Mouse (Mus musculus) MEL (cell line): ENCODE measurements around the gene Rab22a.

Experiments
- EP300 ChIP-seq, 2 experiments: IDR thresholded peaks; 2 replicates each; pipeline ENCODE4 v1.6.1; 2011; ENCODE audit warnings: improper control_type of control experiment in 2 of 2, low read length in 2 of 2, low read depth in 1 of 2, mild to moderate bottlenecking in 1 of 2
- NELFE ChIP-seq: IDR thresholded peaks from 2 replicates; pipeline ENCODE4 v1.6.1; 2011; ENCODE audit warnings: low read depth, low read length, improper control_type of control experiment
- POLR2A ChIP-seq, 2 experiments: IDR thresholded peaks; 2 replicates each; pipeline ENCODE4 v1.6.1; 2011 to 2012; ENCODE audit warnings: low read length in 2 of 2, mild to moderate bottlenecking in 2 of 2, control low read depth in 1 of 2, improper control_type of control experiment in 1 of 2, low read depth in 1 of 2, moderate library complexity in 1 of 2; ENCODE audit not compliant: control insufficient read depth in 1 of 2, insufficient read depth in 1 of 2, poor library complexity in 1 of 2
- POLR2AphosphoS2 ChIP-seq: IDR thresholded peaks from 2 replicates; pipeline ENCODE4 v1.6.1; 2011; ENCODE audit warnings: low read length, improper control_type of control experiment
- USF2 ChIP-seq, 2 experiments: IDR thresholded peaks; 2 replicates each; pipeline ENCODE4 v1.6.1; 2011 to 2012; ENCODE audit warnings: improper control_type of control experiment in 2 of 2, low read length in 2 of 2, borderline replicate concordance in 1 of 2, inconsistent platforms in 1 of 2, low read depth in 1 of 2, mild to moderate bottlenecking in 1 of 2; ENCODE audit not compliant: insufficient read depth in 1 of 2

- TF ChIP-seq EP300 (IDR thresholded peaks at IDR 0.05; ENCODE audit: low read depth in 1 of 2, low read length in 2 of 2) (no peak), USF2 (IDR thresholded peaks at IDR 0.05; ENCODE audit: borderline replicate concordance in 1 of 2, insufficient read depth in 1 of 2, low read depth in 1 of 2, low read length in 2 of 2) (no peak), POLR2AphosphoS2 (no peak), POLR2A (IDR thresholded peaks at IDR 0.05; ENCODE audit: control insufficient read depth in 1 of 2, insufficient read depth in 1 of 2, low read depth in 1 of 2, low read length in 2 of 2, poor library complexity in 1 of 2) (no peak), NELFE (no peak)
Measured at GRCm38 (mm10) chr2:173649762-173650161, 9.8 kb upstream of the Rab22a start.
